Mouse (Mus musculus) spleen, postnatal 14 days (tissue): ENCODE results near the gene Kansl1.

Experiments used
- DNase-seq, 2 experiments: peaks; one replicate each; pipeline ENCODE4 v3.0.0; 2021 to 2022; ENCODE audit warnings: low spot score in 2 of 2

Gene Kansl1

DNA sequence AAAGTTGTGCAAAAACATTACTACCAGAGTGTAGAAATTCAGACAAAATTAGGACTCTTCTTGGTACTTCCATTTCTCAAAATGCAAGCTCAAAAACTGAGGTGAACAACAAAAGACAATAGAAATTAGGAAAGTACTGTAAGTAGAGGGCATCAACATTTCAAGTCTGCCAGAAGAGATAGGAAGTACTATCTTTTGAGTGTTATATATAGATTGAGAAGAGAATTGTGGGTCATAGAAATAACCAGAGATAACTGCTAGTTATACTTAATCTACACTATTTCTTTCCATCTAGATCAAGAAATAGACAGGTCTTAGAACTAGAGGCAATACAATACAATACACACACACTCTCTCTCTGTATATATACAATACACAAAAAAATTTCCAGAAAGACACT lies 30.2 kb downstream of the Kansl1 start:
- no peak for DNase-seq

DNA sequence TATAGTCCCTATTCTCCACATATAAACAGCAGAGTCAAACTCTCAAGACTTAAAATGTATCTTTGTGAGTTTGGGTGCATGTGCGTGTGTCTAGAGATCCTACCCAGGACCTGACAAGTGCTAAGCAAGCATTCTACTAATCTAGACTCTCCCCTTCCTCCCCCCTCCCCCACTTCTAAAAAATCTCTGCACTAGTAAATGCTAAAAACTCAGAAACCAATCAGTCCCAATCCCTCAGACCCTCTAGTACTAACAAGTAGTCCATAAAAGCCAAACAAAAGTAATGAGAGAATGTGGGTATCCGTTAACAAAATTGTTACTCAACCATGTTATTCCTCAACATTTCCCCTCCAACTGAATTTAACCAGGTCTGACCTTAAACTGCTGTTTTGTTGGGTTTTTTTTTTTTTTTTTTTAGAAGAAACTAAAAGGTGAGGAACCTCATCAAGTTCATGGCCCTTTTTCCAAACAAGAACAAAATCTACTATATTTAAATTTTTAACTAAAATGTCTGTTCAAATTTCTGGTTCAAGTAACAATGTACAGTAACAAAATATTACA lies 32.2 kb downstream of the Kansl1 start:
- no peak for DNase-seq

DNA sequence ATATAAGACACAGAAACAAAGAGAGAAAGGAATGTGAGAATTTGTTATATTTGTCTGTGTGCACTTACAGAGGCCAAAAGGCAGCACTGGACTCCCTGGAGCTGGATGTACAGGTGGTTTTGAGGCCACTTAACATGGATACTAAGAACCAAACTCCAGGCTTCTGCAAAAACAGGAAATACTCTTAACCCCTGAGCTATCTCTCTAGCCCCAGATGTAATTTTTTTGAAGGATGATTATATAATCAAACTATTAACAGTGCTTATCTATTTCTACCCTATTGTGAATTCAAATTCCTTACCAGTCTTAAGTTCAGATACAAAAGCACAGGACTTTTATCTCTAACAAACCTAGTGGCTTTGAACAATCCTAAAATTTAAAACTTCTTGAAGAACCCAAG lies 32.9 kb downstream of the Kansl1 start:
- DNase-seq = no peak

DNA sequence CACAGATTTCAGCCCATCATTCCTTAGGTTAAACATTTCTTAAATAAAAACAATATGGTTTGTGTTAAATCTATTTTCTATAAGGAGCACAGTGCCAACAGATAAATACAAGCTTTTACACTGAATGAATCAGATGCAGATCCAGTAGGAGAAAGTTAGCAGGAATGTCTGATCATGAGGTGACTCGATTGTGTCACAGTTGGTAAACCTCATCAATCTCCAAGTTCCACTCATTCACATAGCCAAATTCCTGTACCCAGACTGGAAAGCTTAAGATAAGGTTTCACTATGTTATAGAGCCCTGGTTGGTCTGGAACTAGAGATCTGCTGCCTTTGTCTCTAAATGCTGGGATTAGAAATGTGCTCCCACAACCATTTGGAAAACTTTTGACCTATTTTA lies 33.5 kb downstream of the Kansl1 start:
- DNase-seq = no peak

DNA sequence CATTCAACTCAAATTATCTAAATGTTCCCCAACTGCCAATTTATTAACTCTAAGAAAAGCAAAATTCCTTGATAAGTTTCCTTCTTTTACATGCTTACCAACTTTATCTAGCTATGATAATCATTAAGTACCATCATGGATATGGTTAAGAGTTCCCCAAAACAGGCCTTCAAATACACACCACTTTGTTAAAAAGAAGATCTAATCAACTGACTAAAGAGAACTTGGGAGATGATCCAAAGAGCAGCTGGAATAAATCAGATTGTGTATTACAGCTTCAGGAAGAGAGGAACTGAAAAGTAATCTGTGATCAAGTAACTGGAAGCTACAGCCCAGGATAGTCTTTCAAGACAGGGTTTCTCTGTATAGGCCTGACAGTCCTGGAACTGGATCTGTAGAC lies 36.4 kb downstream of the Kansl1 start:
- DNase-seq = no peak

DNA sequence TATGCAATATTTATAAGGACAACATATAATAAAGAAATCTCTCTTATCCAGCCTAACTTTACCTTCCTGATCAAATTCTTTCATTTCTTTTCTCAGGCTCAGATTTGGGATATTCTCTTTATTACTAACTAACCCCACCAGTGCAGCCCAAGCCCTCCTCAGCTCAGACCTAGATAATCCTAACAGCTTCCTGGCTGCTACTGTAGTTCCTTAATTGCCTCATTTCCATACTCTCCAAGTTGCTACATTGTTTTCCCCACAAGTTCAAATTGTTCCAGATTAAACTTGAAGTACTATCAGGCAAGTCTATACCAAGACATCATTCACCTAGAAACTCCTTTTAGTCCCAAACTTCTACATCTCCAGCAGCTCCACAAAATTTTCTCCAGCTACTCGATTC lies 36.9 kb downstream of the Kansl1 start:
- no peak for DNase-seq

DNA sequence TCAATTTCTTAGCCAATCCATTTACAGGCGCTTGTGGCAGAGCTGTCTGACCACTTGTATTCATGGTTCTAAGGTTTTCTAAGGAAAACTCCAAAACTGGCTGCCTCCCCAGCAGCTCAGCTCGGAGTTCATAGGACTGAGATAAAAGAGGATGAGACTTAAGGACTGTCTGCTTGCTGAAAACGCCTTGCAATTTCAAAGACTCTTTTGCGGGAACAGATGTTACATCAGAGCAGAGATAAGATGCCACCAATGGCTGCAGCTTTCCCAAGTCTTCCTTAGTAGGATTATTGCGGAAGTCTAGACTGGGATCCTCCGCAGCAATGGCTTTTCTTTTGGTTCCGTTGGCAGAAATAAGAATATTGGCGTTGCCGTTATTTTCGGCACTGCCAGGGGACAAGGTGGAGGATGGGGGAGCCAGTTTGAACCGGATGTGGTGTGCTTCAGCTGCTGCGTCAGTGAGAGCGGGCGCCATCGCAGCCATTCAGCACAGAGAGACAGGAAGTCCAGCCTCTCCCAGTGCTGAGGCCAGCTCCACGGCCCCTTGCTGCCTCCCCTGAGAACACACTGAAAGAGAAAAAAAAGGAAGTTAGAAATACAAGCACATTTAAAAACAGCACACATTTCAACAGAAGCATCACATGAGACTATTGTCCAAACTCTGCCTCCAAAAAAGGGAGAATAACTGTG lies 43.8 kb downstream of the Kansl1 start:
- DNase-seq = peak; percentile 52 to 63

DNA sequence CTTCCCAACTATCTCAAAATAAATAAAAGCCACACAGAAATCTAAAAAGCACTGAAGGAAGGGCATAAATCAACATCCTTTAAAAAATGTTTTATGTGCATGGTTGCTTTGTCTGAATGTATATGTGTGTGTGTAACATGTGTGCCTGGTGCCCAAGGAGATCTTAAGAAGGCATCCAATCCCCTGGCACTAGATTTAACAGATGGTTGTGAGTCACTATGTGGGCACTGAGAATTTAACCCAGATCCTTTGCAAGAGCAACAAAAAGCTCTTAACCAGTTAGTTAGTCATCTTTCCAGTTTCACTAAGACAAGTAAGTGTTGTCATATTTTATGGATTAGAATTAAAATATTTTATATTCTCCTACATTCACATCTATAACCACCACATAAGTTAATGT lies 56.4 kb downstream of the Kansl1 start:
- no peak for DNase-seq

DNA sequence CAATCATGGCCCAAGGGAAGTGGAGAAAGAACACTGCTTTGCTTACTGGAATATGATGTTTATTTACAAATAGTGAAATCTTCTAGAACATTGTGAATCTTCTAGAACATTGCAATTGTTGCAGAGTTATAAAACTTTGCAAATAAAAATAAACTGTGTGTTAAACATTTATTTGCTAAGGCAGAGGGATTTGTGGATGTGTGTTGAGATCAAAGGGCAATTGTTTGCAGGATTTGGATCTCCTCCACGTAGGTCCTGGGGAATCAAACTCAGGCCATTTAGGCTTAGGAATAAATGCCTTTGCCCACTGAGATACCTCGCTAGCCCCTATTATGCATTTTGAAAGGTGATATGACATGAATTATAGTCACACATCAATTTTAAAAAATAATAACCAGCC lies 61.3 kb downstream of the Kansl1 start:
- DNase-seq = no peak

DNA sequence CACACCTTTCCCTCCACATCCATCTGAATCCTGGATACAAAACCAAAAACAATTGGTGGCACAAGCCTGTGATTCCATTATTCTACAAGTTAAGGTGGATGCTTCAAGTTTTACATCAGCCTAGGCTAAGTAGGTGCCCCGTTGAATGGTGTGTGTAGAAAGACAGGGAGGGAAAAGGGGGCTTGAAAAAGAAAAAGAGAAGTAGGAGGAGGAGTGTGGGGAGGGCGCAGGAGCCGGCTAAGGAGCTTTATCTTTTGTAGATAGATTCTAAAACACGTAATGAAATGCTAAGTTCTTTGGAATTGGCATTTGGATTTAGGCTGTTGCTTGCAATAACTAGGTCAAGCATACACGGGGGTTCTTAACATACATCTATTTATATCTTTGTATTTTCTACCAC lies 67.7 kb downstream of the Kansl1 start:
- DNase-seq = no peak

DNA sequence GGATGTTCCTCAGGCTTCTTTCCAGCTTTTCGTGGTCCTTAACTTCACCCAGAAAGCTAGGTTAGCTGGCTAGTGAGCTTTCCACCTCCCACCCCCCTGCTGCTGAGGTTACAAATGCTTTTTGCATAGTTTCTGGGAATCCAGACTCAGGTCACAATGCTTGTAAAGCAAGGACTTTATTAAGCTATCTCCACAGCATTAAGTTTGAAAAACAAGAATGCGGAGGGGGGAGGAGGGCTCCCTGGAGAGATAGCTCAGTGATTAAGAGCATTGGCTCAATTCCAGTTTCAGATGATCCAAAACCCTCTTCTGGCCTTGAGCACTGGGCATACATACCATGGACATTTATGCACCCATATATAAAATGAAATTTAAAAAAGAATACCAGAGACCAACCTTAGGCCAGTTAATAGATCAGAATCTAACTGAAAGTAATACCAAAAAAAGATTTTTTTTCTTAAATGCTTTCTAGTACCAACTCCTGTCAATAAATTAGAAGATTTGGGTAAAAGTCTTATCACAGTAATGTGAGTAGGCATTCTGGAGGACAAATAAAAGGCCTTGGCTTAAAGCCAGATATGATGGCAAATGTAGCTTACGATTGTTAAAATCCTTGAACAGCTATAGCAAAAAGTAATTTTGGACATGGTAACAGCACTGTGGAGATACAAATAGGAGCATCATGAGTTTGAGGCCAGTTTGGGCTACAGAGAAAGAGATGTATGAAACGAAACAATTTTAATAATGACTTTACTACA lies 69.0 kb downstream of the Kansl1 start:
- no peak for DNase-seq

DNA sequence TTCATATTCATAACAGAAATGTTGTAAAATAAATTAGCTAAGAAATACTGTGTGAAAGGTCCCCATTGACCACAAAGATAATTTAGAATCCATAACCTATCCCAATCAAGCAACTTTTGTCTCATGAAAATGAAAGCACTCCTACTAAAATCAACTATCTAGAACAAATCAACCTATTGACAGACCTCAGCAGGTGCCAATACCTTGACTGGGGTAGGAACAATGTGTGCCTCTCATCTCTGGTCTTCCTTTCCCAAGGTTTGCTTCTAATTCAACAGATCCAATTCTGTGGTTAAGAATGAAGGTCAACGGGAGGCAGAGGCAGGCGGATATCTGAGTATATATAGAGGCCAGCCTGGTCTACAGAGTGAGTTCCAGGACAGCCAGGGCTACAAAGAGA lies 73.0 kb downstream of the Kansl1 start:
- DNase-seq = no peak

DNA sequence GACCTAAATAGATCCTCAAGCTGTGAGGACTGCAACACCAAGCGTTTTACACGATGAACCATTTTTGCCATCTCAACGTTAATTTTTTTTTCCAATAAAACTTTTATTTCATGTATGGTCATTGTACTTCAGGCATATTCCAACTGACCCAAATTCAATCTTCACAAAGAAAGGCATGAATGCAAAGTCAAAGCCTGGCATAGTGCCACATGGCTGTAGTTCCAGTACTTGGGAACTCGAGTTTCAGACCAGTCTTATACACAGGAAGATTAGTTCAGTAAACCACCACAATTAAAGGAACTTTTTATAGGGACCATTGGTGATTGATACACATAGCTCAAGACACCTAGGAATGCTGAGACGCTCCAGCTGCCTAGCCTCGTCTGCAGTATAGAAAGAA lies 75.5 kb downstream of the Kansl1 start:
- no peak for DNase-seq

DNA sequence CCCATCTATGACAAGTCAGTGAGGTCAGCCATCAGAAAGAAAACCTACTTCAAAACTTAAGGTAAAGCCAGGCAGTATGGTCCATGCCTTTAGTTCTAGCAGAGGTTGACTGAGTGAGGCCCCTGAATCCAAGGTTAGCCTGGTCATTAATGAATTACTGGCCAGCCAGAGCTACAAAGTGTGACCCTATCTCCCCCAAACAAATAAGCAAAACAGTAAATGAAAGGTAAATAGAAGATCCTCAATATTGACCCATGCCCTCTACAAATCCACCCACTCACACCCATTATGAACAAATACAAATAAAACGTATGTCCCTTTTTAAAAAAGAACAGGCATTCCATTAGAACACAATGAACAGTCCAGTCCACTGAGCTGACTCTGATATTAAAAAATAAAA lies 76.5 kb downstream of the Kansl1 start:
- DNase-seq = no peak

DNA sequence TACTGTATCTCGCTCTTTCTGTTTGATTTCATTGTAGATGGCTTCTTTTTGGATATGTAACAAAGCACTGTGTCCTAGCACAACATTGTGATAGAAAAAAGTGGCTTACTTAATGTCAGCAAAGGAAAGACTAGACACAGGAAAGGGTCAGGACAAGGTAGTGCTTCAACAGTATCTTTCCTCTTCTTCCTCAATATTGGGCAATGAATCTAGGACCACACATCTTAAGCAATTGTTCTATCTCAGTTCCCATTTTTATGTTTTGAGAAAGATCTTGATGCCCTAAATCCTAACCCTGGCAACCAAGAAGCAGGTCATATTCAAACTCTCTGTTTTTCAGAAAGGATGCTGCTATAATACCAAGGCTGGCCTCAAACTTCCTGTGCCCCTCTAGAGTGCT lies 81.4 kb downstream of the Kansl1 start:
- DNase-seq = no peak

DNA sequence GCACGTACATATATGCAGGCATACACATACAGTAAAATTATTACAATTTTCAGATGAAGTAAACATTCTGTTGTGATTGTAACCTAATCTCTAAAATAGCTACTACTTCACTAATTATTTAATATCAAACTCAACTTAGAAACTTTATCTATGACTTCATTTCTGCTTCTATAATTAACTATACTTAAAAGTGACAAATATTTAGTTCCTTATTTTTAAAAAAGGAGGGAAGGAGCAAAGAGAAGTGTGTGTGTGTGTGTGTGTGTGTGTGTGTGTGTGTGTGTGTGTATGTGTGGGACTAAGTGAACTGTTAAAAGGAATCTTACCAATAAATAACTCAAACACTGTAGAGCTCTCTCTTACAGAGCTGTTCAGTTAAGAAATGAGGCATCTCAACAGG lies 82.1 kb downstream of the Kansl1 start:
- no peak for DNase-seq

DNA sequence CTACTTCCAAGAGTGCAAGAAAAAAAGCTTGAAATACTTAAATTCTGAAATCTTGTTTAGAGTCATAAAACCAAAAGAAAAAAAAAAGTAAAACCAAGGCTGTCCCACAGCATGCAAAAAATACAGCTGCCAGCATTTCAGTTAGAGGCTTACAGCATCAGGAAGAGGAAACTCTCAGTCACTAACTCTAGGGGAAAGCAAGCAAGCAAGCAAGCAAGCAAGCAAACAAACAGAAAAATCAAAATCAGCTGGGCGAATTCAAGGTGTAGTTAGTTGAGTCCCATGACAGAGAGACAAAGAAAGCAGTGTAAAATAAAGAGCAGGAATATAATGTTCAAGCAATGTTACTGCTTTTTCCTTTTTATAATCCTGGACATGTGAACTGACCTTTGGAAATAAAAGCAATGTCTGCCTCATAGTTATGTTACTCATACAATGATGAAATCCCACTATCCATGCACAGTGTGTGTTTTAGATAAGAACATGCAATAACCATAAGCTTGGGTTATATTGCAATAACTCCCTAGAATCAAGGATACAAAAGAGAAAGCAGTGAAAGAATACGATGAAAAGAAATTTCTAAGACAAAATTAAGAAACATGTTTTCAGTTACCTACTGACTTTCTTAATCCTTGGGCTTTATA lies 85.4 kb downstream of the Kansl1 start:
- DNase-seq = no peak

DNA sequence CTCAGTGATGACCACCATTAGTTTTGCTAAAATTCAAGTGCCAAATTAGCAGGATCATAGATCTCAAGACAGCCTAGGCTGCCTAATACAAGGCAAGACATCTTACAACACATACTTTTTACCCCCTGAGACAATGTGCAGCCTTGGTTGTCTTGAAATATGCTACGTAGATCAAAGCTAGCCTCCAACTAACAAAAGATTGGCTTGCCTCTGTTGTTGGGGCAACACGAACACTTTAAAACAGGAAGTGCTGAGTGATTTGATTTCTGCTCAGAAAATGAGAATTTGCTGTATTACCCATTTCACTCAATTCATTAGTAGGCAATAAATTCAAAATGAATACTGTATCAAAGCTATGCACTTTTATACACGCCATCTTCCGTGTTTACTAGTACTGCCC lies 86.8 kb downstream of the Kansl1 start:
- DNase-seq = no peak

DNA sequence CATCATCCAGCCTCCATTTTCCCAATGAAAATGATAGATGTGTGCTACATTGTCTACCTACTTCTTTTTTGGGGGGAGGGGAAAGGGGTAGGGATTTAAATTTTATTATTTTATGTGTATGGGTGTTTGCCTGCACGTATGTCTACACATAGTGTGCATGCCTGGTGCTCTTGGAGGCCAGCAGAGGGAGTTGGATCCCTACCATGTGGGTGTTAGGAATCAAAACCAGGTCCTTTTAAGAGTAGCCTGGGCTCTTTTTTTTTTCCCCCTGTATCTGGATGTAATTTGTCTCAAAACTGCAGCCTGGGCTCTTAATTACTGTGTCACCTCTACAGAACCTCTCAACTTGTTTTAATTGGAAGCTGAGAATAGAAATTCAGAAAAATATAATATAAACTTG lies 89.0 kb downstream of the Kansl1 start:
- no peak for DNase-seq

DNA sequence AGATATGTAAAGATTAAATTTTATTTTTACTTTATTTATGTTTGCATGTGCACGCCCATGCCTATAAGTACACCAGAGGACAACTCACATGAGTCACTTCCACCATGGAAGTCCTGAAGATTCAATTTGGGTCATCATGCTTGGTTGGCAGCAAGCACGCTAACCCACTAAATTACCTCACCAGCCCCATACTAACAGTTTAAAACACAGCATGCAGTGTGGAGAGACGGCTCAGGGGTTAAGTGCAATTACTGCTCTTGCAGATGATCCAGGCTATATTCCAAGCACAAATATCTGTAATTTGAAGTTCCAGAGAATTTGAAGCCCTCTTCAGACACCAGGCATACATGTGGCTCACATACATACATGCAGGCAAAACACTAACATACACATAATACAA lies 92.4 kb downstream of the Kansl1 start:
- no peak for DNase-seq

DNA sequence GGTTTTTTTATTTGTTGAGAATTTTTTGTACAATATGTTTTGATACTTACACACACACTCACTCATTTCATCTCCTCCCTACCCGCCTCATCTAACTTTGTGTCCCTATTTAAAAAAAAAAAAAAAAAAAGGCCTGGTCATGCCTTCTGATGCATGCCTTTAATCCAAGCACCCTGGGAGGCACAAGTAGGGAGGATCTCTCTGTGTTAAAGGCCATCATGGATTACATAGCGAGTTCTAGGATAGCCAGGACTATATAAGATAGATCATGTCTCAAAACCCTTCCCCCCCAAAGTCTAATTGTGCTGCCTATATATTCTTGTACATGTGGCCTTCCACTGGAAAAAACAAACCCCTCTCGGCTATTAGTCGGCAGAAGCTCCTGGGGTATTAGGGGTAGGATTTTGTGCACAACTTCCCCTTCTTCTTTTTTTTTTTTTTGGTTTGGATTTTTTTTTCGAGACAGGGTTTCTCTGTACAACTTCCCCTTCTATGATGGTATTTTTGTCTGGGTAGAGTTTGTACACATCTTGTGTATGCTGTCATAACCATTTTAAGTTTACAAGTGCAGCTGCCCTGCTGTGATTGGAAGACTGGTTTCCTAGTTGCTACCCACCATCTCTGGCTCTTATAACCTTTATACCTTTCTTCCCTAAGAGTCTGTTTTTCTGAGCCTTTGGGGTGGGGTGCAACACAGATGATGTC lies 101.0 kb downstream of the Kansl1 start:
- DNase-seq = no peak
